Mouse (Mus musculus) heart, adult 11 months (tissue): ENCODE measurements around the gene Hfe2.
"Not testable (repeated sequence)": the region's sequence is repeated elsewhere in the genome, so short reads cannot be mapped to it uniquely, and the experiment has no call there.

Experiments used
- DNase-seq: peaks from one replicate; pipeline ENCODE4 v3.0.0; 2022

Hfe2 gene

DNA sequence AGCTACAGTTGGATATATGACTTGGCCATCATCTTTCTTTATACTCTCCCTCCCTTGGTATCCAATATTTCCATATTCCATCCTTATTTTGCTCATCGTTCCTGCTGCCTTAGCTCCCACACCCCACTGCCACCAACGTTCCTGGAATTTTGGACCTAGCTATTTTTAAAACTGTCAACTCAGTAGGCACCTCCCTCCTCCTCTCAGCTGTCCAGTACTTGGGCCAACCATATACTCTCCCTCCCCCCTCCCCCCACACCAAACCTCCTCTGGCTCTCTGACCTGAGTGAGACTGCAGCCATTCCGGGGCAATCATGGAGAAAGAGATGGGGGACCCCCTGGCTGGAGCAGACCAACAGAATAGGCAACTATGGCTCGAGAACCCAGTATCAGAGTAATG lies at the start of gene Hfe2:
Gene Hfe2, plus strand, starts transcription at position 259 of the 400 bp plus-strand sequence.
- peak; percentile 87 for DNase-seq

DNA sequence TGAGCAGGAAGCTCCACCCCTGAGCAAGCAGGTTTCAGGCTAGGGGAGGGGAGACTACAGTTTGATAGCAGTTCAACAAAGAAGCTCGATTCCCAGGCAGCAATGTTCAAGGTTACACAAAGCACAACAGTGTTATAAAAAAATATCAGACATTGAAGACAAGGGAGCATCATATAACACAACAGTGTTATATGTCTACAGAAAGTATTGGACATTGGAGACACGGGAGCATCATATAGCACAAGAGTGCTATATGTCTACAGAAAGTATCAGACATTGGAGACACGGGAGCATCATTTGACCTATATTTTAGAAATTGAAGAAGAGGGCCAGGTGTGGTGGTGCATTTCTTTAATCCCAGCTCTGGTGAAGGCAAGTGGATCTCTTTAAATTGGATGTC lies 47.9 kb upstream of the Hfe2 start:
- DNase-seq: no peak

DNA sequence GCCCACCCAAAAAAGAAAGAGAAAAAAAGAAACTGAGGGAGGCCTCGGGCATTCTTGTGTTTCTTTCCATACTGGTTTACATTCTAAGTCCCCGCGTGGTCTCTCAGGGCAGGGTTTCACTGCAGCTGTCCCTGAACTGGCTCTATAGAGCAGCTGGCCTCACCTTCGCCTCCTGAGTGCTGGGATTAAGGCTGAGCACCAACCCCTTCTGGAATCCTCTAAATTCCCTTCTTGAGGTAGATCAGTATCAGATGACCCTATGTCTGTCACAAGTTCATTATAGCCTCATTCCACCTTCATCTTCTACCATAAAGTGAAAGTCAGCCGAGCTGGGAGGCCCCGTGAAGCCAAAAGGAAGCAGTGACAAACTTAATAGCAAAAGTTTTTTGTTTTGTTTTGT lies 47.4 kb upstream of the Hfe2 start:
- DNase-seq: peak; percentile 79

DNA sequence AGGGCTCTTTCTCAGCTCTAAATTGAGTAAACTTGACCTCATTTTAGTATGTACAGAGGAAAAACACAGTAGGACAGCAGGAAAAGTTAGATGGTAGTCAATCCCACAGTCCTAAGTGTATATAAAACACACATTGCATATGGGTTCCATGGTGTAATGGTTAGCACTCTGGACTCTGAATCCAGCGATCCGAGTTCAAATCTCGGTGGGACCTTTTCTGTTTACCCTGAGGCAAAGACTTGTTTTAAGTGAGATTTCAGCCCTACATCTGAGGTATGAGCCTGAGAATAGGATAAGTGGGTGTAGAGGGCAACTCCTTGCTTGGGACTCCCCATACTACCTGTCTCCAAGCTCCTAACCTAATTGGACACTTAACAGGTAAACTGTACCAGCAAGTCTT lies 45.7 kb upstream of the Hfe2 start:
- DNase-seq: peak; percentile 54

DNA sequence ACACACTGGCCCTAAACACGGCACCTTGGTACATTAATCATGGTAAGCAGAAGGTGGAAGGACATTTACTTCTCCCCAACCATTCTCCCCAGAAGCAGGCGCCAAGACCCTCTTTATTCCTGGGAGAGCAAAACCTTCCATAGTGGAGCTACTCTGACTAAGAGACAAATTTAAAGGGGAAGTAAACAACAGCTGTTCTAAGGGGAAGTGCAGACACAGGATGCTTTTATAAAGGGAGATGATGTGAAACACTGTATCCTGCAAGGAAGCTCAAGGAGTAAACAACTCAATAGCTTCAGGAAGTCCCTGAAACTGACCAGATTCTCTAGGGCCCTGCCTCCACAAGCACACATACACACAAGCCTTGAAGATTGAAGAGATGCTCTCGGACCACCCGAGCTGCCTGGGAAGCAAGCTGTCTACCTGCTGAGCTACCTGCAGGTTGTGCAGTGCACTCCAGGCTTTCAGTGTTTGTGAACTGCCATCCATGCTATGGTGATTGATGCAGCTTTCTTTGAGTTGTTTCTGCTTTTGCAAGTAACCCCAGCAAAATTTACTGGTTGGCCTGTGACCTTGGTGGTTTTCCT lies 44.2 kb upstream of the Hfe2 start:
- DNase-seq: peak; percentile 79

DNA sequence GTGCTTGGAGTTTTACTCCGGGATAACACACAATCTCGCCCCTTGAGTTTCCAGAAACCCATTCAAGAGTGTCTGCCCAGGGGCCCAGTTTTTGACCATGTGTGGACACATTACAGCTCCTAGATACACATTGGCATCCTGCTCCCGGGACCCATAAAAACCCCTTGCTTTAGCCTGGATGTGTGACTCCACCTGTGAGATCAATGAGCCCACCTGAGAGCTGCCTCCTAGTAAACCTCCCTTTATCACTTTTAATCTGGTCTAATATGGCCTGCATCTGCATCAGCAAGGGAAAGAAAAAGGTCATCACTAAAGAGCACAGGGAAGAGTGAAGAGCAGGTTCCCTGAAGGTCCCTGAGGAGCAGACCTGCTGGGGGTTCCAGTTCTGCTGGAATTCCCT lies 43.1 kb upstream of the Hfe2 start:
- DNase-seq: peak; percentile 59

DNA sequence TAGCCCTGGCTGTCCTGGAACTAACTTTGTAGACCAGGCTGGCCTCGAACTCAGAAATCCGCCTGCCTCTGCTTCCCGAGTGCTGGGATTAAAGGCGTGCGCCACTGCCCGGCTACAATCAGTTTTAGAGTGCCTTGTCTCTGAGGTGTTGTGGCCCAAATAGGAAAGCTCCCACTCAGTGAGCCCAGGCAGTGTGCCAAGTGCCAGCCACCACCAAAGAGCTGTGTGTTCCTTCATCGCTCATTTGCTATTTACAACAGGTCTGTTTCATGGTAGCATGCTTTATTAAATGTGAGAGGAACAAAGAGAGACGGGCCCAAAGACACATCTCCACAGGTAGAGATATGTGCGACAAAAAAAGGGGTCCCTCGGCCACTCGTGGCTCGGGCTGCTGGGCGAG lies 42.5 kb upstream of the Hfe2 start:
- DNase-seq: peak; percentile 78

DNA sequence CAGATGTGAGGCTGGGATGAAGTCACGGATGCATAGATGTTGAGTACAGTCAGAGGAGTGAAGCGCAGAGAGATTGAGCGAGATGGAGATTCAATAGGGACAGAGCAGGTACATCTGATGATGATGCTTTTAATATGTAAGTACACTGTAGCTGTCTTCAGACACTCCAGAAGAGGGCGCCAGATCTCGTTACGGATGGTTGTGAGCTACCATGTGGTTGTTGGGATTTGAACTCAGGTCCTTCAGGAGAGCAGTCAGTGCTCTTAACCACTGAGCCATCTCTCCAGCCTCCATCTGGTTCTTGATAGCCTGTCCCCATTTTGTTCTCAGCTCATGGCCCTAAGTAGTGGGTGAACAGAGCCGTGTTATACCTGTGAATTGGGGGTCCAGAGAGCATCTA lies 41.9 kb upstream of the Hfe2 start:
- peak; percentile 86 for DNase-seq

GRCm38 (mm10) chr3:96483946-96484345 lies 41.0 kb upstream of the Hfe2 start:
- DNase-seq: peak; percentile 64

DNA sequence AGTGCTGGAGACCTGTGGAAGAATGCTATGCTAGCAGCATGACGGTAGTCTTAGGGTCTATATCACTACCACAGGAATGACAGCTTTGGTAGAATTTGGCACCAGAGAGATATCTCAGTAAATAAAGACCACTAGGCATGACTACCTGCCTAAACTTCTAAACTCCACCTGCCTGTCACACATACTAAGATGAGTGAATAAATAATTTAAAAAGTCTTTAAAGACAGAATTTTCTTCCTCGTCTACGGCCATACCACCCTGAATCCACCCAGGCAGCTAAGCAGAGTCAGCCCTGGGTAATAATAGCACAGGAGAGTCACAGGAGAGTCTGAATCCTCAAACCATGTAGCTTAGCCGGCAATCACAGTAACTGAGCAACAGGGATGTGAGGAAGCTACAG lies 40.1 kb upstream of the Hfe2 start:
- DNase-seq: peak; percentile 85

- peak; percentile 75 for DNase-seq
Measured at GRCm38 (mm10) chr3:96485361-96485760, 39.6 kb upstream of the Hfe2 start.

GRCm38 (mm10) chr3:96486064-96486827 lies 38.7 kb upstream of the Hfe2 start:
- DNase-seq: peak; percentile 96

- DNase-seq: peak; percentile 88
Measured at GRCm38 (mm10) chr3:96486828-96487559, 38.0 kb upstream of the Hfe2 start.

DNA sequence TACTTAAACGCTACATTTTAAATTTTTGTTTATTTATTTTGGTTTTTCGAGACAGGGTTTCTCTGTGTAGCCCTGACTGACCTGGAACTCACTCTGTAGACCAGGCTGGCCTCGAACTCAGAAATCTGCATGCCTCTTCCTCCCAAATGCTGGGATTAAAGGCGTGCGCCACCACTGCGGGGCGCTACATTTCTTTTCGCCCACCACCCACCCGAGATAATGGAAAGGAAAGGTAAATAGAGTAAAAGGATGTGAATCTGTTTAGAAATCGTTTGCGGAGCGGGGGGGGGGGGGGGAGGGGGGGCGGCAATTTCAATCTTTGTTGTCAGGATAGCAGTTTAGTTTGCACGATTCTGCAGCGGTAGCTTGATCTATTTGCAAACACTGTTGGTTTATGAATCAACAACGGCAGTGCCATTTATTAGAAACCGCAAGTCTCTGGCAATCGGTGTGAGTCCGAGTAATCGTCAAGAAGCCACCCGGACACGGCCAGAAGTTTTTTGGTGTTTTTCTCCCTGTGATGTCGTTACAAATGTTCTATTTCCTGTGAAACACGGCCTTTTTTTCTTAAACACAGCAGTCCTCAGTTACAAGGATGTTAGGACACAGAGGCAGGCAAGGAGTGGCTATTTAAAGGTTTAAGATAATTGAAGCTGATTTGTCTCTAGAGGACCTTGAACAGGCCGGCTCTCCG lies 37.2 kb upstream of the Hfe2 start:
- DNase-seq: peak; percentile 94

DNA sequence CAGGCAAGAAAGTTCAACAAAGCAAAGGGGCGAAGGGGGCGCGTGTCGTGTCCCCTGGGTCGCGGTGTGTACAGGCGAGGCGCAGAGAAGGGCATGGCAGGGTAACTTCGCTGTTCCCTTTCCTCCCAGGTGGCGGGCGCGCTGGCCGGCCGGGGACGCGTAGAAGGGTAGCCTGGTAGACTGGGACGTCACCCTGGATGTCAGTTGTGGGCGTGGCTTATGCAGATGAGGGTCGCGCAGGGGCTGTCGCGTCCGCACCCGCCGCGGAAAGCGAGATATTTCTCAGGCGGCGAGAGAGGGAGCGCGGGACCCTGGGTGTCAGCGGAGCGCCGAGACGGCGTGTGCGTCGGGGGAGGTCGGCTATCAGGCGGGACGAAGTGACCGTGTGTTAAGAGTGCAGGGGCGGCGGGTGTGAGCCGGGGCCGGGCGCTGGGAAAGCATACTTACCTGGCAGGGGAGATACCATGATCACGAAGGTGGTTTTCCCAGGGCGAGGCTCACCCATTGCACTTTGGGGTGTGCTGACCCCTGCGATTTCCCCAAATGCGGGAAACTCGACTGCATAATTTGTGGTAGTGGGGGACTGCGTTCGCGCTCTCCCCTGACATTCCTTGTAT lies 36.6 kb upstream of the Hfe2 start:
- DNase-seq: not testable (repeated sequence)

DNA sequence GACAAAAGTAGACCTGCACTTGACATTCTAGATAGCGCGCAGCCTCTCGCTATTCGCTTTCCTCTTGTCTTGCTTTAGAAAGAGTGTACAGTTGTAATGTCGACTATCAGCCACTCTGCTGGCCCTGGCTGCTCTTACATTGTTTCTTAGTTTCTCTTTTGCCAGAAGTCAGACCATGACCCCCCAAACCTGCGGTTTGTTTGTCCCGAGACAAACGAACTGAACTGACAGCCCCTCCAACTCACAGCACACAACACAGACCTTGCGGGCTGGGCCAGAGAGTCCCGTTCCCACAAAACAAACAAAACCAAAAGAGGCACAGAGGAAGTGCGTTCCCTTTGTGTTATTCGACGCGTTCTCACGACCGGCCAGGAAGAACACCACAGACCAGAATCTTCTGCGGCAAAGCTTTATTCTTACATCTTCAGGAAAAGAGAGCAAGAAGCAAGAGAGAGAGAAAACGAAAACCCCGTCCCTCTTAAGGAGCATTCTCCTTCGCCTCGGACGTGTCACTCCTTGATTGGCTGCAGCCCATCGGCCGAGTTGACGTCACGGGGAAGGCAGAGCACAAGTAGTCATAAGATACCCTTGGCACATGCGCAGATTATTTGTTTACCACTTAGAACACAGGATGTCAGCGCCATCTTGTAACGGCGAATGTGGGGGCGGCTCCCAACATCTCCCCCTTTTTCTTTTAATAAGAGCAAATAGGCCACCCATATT lies 35.9 kb upstream of the Hfe2 start:
- peak; percentile 87 for DNase-seq

- DNase-seq: peak; percentile 76
Measured at GRCm38 (mm10) chr3:96489636-96490035, 35.3 kb upstream of the Hfe2 start.

GRCm38 (mm10) chr3:96494456-96494855 lies 30.5 kb upstream of the Hfe2 start:
- peak; percentile 37 for DNase-seq

- DNase-seq: peak; percentile 51
Measured at GRCm38 (mm10) chr3:96494912-96495311, 30.1 kb upstream of the Hfe2 start.

GRCm38 (mm10) chr3:96495490-96496210 lies 29.3 kb upstream of the Hfe2 start:
- peak; percentile 84 for DNase-seq

- peak; percentile 74 for DNase-seq
Measured at GRCm38 (mm10) chr3:96496216-96496615, 28.8 kb upstream of the Hfe2 start.
